Mouse (Mus musculus): ENCODE measurements around the gene Tbata.

GRCm38 (mm10) chr10:61158594-61158993 lies 13.2 kb upstream of the Tbata start:
- TF ChIP-seq GABPA (IDR thresholded peaks at IDR 0.05; ENCODE audit: low read depth, low read length): no peak
- no peak for TF ChIP-seq UBTF (IDR thresholded peaks at IDR 0.05; ENCODE audit: borderline replicate concordance, insufficient read depth, low read depth, low read length)
- no peak for TF ChIP-seq CTCF (IDR thresholded peaks at IDR 0.05 in 2 of 3, conservative IDR thresholded peaks at IDR 0.05 in 1 of 3; ENCODE audit: control insufficient read depth in 1 of 3, insufficient read depth in 1 of 3, low read depth in 2 of 3, low read length in 3 of 3, poor library complexity in 1 of 3, severe bottlenecking in 1 of 3)
- TF ChIP-seq ZMIZ1 (IDR thresholded peaks at IDR 0.05; ENCODE audit: low read depth, low read length): no peak
- TF ChIP-seq ELF1 (IDR thresholded peaks at IDR 0.05; ENCODE audit: low read depth, low read length): no peak
- no peak for TF ChIP-seq USF1 (IDR thresholded peaks at IDR 0.05; ENCODE audit: low read depth, low read length)
